Mouse (Mus musculus) megakaryocyte-erythroid progenitor cell, adult 5-6 weeks (primary cell): ENCODE measurements around the gene Edaradd. TPM values are rescaled to one million over a fixed set of nuclear protein-coding genes. Genes with fewer than 3 reads are reported as not detected.
"Not testable (repeated sequence)": the region's sequence is repeated elsewhere in the genome, so short reads cannot be mapped to it uniquely, and the experiment has no call there.

Experiments
- ATAC-seq: replicated peaks from 2 replicates; pipeline ENCODE4 v1.8.0; 2016; ENCODE audit warnings: mild to moderate bottlenecking, inconsistent platforms; ENCODE audit not compliant: severe bottlenecking, poor library complexity, low FRiP score, low TSS enrichment
- total RNA-seq, 2 experiments: library from RNA; stranded (forward) in 1 of 2; stranded (reverse) in 1 of 2; fragments of 200-1000, 215-1000 nt in 1 of 2; fragments of >200 nt in 1 of 2; fragmentation: Nextera tagmentation in 1 of 2; gene quantifications; 2 replicates each; pipeline ENCODE4 v1.2.3; 2014 to 2017

Edaradd gene
- total RNA-seq, 2 experiments from 2014 or later = 0.07 TPM; not detected in 1

GRCm38 (mm10) chr13:12464844-12465243 is 55.4 kb downstream of the Edaradd start, which contains the start of gene Lgals8:
Lgals8 (minus strand) TSS chr13:12464944.
- ATAC-seq = no peak

GRCm38 (mm10) chr13:12464159-12464558 is 56.1 kb downstream of the Edaradd start:
- not testable (repeated sequence) for ATAC-seq

GRCm38 (mm10) chr13:12462623-12463022 is 57.6 kb downstream of the Edaradd start:
- no peak for ATAC-seq

GRCm38 (mm10) chr13:12461730-12462119 is 58.5 kb downstream of the Edaradd start:
- ATAC-seq = no peak; the same call in 1 of the 2 replicates

GRCm38 (mm10) chr13:12460881-12461729 is 59.1 kb downstream of the Edaradd start:
- ATAC-seq = peak; percentile 97

- ATAC-seq = peak; percentile 53
Observed at GRCm38 (mm10) chr13:12460443-12460842, 59.8 kb downstream of the Edaradd start.

GRCm38 (mm10) chr13:12456711-12457110 is 63.5 kb downstream of the Edaradd start:
- no peak for ATAC-seq

- no peak for ATAC-seq
Observed at GRCm38 (mm10) chr13:12454686-12455390, 65.4 kb downstream of the Edaradd start.

GRCm38 (mm10) chr13:12453150-12453549 is 67.1 kb downstream of the Edaradd start:
- ATAC-seq = no peak

GRCm38 (mm10) chr13:12442008-12442587 is 78.1 kb downstream of the Edaradd start:
- no peak for ATAC-seq

GRCm38 (mm10) chr13:12440813-12441212 is 79.4 kb downstream of the Edaradd start:
- ATAC-seq = no peak

- no peak for ATAC-seq
Observed at GRCm38 (mm10) chr13:12439586-12439985, 80.7 kb downstream of the Edaradd start.

- no peak for ATAC-seq
Observed at GRCm38 (mm10) chr13:12433843-12434242, 86.4 kb downstream of the Edaradd start.

- ATAC-seq = no peak
Observed at GRCm38 (mm10) chr13:12428556-12428955, 91.7 kb downstream of the Edaradd start.

Other genes starting within 250 kb of the Edaradd start
- gene Actn2, start 179.7 kb downstream of the Edaradd start, total RNA-seq (2014; fragmentation: Nextera tagmentation) = not detected in 2 replicates
- not detected in 2 replicates for gene Actn2, start 179.7 kb downstream of the Edaradd start, total RNA-seq (2017)
- 69.9 and 127 TPM in 2 replicates for gene Heatr1, start 125.4 kb downstream of the Edaradd start, total RNA-seq (2014; fragmentation: Nextera tagmentation)
- gene Heatr1, start 125.4 kb downstream of the Edaradd start, total RNA-seq (2017) = 129 and 130 TPM in 2 replicates
- gene Lgals8, start 55.5 kb downstream of the Edaradd start, total RNA-seq (2014; fragmentation: Nextera tagmentation) = 23.0 and 39.7 TPM in 2 replicates
- 21.7 and 50.3 TPM in 2 replicates for gene Lgals8, start 55.5 kb downstream of the Edaradd start, total RNA-seq (2017)
- 1.6 and 2.8 TPM in 2 replicates for gene Ero1lb, start 45.4 kb upstream of the Edaradd start, total RNA-seq (2014; fragmentation: Nextera tagmentation)
- 2.3 and 5.0 TPM in 2 replicates for gene Ero1lb, start 45.4 kb upstream of the Edaradd start, total RNA-seq (2017)